Mouse (Mus musculus) retina, adult 2 months (tissue): ENCODE data around the gene Olfr1415.
"Not testable (repeated sequence)": the region's sequence is repeated elsewhere in the genome, so short reads cannot be mapped to it uniquely, and the experiment has no call there.

Experiments
- DNase-seq: peaks from one replicate; pipeline ENCODE4 v3.0.0-alpha.2; 2012; ENCODE audit warnings: low read depth, low spot score

Olfr1415 gene

GRCm38 (mm10) chr1:92496001-92496400 is at the start of gene Olfr1415:
TSS of gene Olfr1415 (minus strand) at chr1:92496101.
- no peak for DNase-seq

DNA sequence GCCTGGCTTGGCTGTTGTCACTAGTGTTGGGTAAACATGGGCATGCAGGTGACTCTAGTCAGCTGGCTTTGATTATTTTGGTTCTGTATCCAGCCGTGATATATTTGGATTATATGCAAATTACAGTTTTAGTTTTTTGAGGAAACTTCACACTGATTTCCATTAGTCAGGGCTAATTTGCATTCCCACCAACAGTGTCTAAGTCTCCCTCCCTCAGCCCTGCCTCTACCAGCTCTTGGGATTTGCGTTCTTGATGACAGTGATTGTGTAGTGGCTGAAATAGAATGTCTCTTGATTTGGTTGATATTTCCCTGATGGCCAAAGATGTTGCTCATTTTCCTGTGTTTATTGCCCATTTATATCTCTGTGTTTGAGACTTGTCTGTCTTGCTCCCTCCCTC is 43.2 kb upstream of the Olfr1415 start:
- no peak for DNase-seq

DNA sequence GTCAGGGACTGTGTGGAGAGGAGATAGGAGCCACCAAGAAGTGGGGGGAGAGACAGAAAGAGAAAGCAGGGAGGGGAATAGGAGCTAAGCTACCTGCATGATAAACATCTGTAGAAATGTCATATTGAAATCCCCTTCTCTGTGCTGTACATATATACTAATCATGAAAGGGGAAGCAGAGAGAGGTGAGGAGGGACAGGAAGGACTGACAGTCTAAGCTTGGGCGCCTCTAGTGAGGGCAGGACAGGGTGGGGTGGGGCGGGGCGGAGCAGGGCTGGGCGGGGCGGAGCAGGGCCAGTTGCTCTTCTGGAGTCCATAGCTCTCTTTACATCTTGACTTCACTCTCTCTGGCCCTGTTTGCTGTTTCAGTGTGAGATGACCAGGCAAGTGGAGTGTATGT is 41.1 kb upstream of the Olfr1415 start:
- DNase-seq, result no peak

DNA sequence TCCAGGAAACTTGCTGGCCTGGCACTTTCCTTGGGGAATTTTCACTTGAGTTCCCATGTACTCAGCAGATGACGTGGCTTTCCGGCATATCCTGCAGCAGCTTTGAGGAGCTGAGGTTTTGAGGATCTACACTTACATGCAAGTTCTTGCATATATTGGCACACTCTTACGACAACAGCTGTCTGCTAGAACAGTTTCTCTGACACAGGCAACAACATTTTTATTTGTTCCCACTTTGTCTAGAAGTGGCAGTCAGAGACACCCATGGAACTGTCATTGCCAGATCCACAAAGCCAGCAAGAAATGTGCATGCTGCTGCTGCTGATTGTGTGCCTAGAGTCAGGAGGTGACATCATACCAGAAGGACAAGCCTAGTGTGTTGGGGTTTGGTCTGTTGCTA is 27.9 kb upstream of the Olfr1415 start:
- DNase-seq, result no peak

- DNase-seq, result peak; percentile 18
Observed at GRCm38 (mm10) chr1:92521376-92521775, 25.5 kb upstream of the Olfr1415 start.

DNA sequence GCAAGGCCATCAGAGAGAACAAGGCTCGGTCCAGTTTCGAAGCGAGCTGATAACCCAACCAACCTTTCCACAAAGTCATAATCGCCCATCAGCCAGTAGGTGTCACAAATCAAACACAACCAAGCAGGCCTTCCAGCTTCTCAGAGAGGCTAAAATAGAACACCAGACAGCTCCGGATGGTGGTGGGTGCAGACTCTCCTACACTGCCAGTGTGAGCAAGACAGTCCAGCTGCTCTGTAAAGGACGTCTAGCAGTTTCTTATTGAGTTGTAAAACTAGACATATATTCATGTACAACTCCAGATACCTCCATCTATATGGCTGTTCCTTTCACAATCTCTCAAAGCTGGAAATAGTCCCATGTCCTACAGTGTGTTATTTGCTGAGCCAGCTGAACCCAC is 23.1 kb upstream of the Olfr1415 start:
- no peak for DNase-seq

- DNase-seq, result no peak
Observed at GRCm38 (mm10) chr1:92518561-92518960, 22.7 kb upstream of the Olfr1415 start, which contains the start of gene Olfr1414. TSS of gene Olfr1414 (minus strand) at chr1:92518661.

DNA sequence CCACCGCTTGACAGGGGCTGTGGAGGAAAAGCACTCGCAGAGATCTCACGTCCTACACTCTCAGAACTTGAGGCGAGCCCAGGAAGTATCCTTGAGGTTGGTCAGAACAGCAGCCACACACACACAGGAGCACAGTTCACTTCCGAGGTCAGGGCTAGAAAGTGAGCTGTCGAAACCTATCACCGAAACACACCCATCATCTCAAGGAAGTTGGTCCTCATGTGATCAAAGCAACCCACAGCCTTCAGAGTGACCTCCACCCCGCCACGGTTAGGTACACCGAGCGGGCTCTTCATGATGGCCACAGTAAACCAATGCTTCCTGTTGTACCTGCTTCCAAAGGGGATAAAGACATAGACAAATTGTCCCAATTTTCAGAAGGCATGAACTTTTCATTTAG is 19.5 kb upstream of the Olfr1415 start:
- no peak for DNase-seq

DNA sequence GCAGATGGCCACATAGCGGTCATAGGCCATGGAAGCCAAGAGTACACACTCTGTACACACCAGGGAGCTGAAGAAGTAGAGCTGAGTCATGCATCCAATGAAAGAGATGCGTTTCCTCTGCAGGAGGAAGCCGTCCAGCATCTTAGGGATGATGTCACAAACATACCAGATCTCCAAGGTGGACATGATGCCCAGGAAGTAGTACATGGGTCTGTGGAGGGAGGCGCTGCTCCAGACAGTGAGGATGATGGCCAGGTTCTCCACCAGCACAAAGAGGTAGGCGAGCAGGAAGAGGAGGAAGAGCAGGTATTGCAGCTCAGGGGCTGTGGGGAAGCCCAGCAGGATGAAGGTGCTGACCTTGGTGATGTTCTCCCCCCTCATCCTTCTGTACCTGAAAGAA is 15.7 kb upstream of the Olfr1415 start:
- not testable (repeated sequence) for DNase-seq

GRCm38 (mm10) chr1:92485013-92485412 is 10.9 kb downstream of the Olfr1415 start, which contains the start of gene Olfr1416:
TSS of gene Olfr1416 (minus strand) at chr1:92485113.
- DNase-seq, result no peak

DNA sequence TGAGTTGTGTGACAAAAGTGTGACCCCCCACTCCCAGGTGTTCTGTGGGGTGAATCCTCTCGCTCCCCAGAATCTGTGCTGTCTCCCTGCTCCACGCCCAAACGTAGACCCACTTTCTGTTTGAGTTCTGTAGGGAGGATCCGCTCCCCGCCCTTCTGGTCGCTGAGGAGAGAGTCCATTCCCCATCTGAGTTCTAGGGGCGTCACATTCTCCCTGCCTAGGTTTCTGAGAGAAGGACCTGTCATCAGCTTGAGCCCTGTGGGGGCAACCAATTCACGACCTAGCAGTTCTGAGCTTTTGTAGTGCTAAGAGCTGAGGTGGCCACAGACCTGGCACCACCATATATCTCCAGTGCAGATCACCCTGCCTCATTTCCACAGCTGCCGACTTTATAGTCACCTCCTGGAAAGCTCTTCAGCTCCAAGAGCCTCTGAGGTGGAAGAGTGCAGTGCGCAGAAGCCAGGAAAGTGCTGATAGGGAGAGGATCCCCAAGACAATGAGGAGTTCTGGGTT is 21.8 kb downstream of the Olfr1415 start:
- peak; percentile 6 for DNase-seq

- peak; percentile 92 for DNase-seq
Observed at GRCm38 (mm10) chr1:92473165-92474041, 22.5 kb downstream of the Olfr1415 start, which contains the start of gene Ndufa10. TSS of gene Ndufa10 (minus strand) at chr1:92473860.

GRCm38 (mm10) chr1:92468891-92469290 is 27.0 kb downstream of the Olfr1415 start:
- DNase-seq, result no peak

DNA sequence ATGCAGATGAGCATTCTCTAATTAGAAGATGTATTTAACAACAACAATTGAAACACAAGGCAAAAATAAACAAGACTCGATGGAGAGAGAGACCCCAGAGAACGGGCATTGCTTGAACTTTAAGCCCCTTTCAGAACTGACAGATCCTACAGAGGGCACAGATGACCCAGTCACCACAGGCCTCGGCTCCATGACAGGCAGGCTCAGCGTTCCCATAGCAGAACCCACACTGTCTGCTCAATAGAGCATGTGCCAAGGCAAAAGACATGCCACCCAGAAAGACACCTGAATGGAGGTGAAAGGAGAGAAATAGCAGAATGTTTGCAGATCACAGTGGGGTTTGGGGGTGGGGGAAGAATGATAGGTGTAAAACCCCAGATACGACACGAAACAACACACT is 37.5 kb downstream of the Olfr1415 start:
- no peak for DNase-seq

DNA sequence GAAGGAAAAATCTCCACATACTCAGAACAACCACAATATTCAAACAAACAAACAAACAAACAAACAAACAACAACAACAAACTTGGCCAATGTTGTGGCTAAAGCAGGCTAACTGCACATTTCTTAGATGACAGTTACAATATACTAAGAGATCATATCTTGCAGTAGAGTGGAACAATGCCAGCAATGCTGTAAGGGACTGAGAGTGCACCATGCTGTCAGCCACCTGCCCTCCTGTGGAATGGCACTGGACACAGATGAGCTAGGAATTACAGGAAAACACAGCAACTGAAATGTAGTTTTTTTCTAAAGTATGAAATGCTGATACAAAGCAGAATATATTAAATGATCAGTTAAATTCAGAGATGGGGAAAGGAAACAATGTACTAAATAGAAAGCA is 38.1 kb downstream of the Olfr1415 start:
- DNase-seq, result no peak

GRCm38 (mm10) chr1:92453751-92454445 is 42.0 kb downstream of the Olfr1415 start:
- DNase-seq, result no peak

DNA sequence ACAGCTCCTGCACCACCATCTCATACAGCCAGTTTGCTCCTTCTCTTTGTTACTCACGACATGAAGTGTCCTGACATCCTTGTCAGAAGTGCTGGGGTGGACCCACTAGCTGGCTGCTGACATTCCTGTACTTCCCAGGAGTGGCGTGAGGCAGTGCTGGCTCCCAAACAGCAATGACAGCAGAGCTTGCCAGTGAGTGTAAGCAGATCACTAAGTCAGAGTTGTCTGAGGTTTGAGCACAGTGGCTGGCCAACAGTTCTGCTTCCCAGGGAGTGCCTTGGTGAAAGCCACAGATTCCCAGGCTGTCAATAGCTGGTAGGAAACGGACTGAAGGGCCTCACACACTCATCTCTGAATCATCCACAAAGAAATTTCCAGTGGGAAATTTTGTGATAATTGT is 47.6 kb downstream of the Olfr1415 start:
- DNase-seq, result no peak

DNA sequence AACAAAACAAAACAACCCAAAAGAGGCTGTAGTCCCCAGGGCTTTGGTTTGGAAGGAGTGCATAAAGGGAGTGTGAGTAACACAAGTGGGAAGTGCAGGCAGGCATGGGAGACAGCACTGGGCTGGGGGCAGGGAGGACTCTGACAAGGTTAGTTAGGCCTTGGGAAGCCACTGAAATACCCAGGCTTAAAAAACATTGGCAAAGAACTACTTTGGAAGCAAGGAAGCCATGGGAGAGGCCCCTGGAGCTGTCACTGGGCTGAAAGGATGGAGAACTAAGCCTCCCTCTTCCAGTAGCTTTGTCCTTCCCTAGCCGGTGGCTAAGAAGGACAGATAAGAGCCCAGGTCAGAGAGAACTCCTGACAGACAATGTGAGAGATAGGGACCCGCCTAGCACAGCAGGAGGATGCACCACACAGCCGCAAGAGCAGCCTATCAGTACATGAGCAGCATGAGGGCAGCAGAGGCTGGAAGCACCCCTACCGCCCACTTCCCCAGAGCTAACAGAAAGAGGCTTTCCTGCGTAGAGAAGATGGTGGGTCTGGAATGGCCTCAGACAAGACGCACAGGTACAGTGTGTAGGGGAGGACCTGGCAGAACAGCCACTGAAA is 54.3 kb downstream of the Olfr1415 start:
- DNase-seq, result no peak

GRCm38 (mm10) chr1:92440066-92440750 is 55.7 kb downstream of the Olfr1415 start:
- DNase-seq, result no peak
